Mouse (Mus musculus) embryonic fibroblast, embryonic 13.5 days (primary cell): ENCODE results near the gene Coro6.

Experiments
- CTCF ChIP-seq: IDR thresholded peaks from 2 replicates; pipeline ENCODE4 v1.5.1; 2011; ENCODE audit warnings: mild to moderate bottlenecking, control low read depth, low read length, moderate library complexity, borderline replicate concordance; ENCODE audit not compliant: insufficient read depth
- POLR2A ChIP-seq: IDR thresholded peaks from 2 replicates; pipeline ENCODE4 v1.6.1; 2011; ENCODE audit warnings: low read depth, mild to moderate bottlenecking, control low read depth, low read length, moderate library complexity

GRCm38 (mm10) chr11:77492911-77493332, 30.7 kb downstream of the Coro6 start:
- TF ChIP-seq CTCF (no peak), POLR2A (0 out of 2 replicates have a peak, but pooled peaks have one; percentile 51)
